8 mouse cellular contexts compared by ENCODE assay signal in genomic region chr2:152925189-152925872, GRCm38 (mm10). TPM values are rescaled to one million over a fixed set of nuclear protein-coding genes. Genes with fewer than 3 reads are reported as not detected.
DNase-seq lines count a peak whose midpoint lies in the region; ATAC-seq lines count a peak whose summit lies in the region.

No protein-coding gene starts in this region.

- H3K4me3 ChIP-seq in heart, embryonic 15.5 days, result no peak overlapping the region
- peak overlapping the region; percentile 15; the same call in 1 of the 2 replicates for H3K4me3 ChIP-seq in limb, embryonic 10.5 days
- H3K4me3 ChIP-seq in forebrain, embryonic 11.5 days (ENCODE audit: low read depth, low read length), result no peak overlapping the region

- H3K4me2 ChIP-seq in heart, embryonic 15.5 days, result no peak overlapping the region
- H3K4me2 ChIP-seq in forebrain, embryonic 11.5 days (ENCODE audit: low read depth, low read length, severe bottlenecking), result no peak overlapping the region

- H3K9me3 ChIP-seq in heart, embryonic 15.5 days (replicated peaks), result no peaks in the 10 kb centered on the region
- no peaks in the 10 kb centered on the region for H3K9me3 ChIP-seq in limb, embryonic 10.5 days (replicated peaks)
- H3K9me3 ChIP-seq in forebrain, embryonic 11.5 days (ENCODE audit: control insufficient read depth, low read length), result no peaks in the 10 kb centered on the region

- WGBS in heart, embryonic 15.5 days, result 43% methylated on average over 11 of the region's 11 CpGs
- WGBS in limb, embryonic 10.5 days, result 31% methylated on average over 11 of the region's 11 CpGs
- WGBS in forebrain, embryonic 11.5 days, result 69% methylated on average over 11 of the region's 11 CpGs

- H3K4me1 ChIP-seq in heart, embryonic 15.5 days (replicated peaks), result peaks cover 56% of the 10 kb centered on the region
- H3K4me1 ChIP-seq in limb, embryonic 10.5 days, result peaks cover 83% of the 10 kb centered on the region
- 0 out of 2 replicates have a peak, but pooled peaks cover 2% of the 10 kb centered on the region for H3K4me1 ChIP-seq in forebrain, embryonic 11.5 days (replicated peaks; ENCODE audit: control insufficient read depth, insufficient read depth, low read length)

- no peak overlapping the region for H3K9ac ChIP-seq in heart, embryonic 15.5 days
- no peak overlapping the region for H3K9ac ChIP-seq in forebrain, embryonic 11.5 days (ENCODE audit: low read length)

- no peaks in the 10 kb centered on the region for H3K36me3 ChIP-seq in heart, embryonic 15.5 days
- no peaks in the 10 kb centered on the region for H3K36me3 ChIP-seq in limb, embryonic 10.5 days
- H3K36me3 ChIP-seq in forebrain, embryonic 11.5 days (ENCODE audit: control insufficient read depth, insufficient read depth, low read length), result no peaks in the 10 kb centered on the region

- peak; percentile 90 for DNase-seq in adipocyte (ENCODE audit: low spot score)
- DNase-seq in embryo, embryonic 9.5 days (ENCODE audit: extremely low spot score), result peak; percentile 77
- DNase-seq in limb, embryonic 10.5 days (ENCODE audit: low spot score), result peak; percentile 92
- DNase-seq in right cerebral cortex, adult 2 months (ENCODE audit: low spot score in 2 of 2), result no peak
- DNase-seq in urinary bladder, postnatal 10 days (ENCODE audit: low spot score), result no peak
- no peak for DNase-seq in forebrain, embryonic 11.5 days (ENCODE audit: low spot score)

- no peaks in the 10 kb centered on the region; the same call in 1 of the 2 replicates for H3K27me3 ChIP-seq in heart, embryonic 15.5 days
- no peaks in the 10 kb centered on the region for H3K27me3 ChIP-seq in limb, embryonic 10.5 days (ENCODE audit: low read depth, poor library complexity, severe bottlenecking)
- no peaks in the 10 kb centered on the region for H3K27me3 ChIP-seq in forebrain, embryonic 11.5 days (ENCODE audit: control insufficient read depth, insufficient read depth, low read length)

- H3K27ac ChIP-seq in heart, embryonic 15.5 days, result peak overlapping the region; percentile 82
- peak overlapping the region; percentile 94 for H3K27ac ChIP-seq in limb, embryonic 10.5 days
- H3K27ac ChIP-seq in forebrain, embryonic 11.5 days (ENCODE audit: low read depth, low read length), result no peak overlapping the region

- peak; percentile 68 for ATAC-seq in heart, embryonic 15.5 days (replicated peaks; ENCODE audit: insufficient number of reproducible peaks, insufficient read depth, low FRiP score, low read depth)
- ATAC-seq in monocyte, adult 5-6 weeks (replicated peaks; ENCODE audit: insufficient number of reproducible peaks, low FRiP score, low TSS enrichment, poor library complexity, severe bottlenecking), result 0 out of 2 replicates have a peak, but pooled peaks have one; percentile 33
- ATAC-seq in forebrain, embryonic 11.5 days (replicated peaks; ENCODE audit: low FRiP score), result no peak

RNA-seq across cellular contexts. Expression of gene Foxs1, which starts 7.7 kb away (rescaled TPM):
- 6.6 and 8.3 TPM in 2 replicates for polyA plus RNA-seq in heart, embryonic 15.5 days (2015; fragmentation: Nextera tagmentation; extraction: Ambion mirVana)
- polyA plus RNA-seq in limb, embryonic 10.5 days (2016; fragmentation: Nextera tagmentation; extraction: Ambion mirVana), result 0.26 and 0.64 TPM in 2 replicates
- total RNA-seq in monocyte, adult 5-6 weeks (2017), result not detected in 3 replicates
- 1.4 and 2.3 TPM in 2 replicates for polyA plus RNA-seq in forebrain, embryonic 11.5 days (2014; fragmentation: Nextera tagmentation; extraction: Ambion mirVana)

RNA-seq across cellular contexts. Expression of gene Mylk2, which starts 14.2 kb away (rescaled TPM):
- 0.11 and 0.15 TPM in 2 replicates for polyA plus RNA-seq in heart, embryonic 15.5 days (2015; fragmentation: Nextera tagmentation; extraction: Ambion mirVana)
- not detected in 2 replicates for polyA plus RNA-seq in limb, embryonic 10.5 days (2016; fragmentation: Nextera tagmentation; extraction: Ambion mirVana)
- not detected in 3 replicates for total RNA-seq in monocyte, adult 5-6 weeks (2017)
- polyA plus RNA-seq in forebrain, embryonic 11.5 days (2014; fragmentation: Nextera tagmentation; extraction: Ambion mirVana), result not detected in 2 replicates

RNA-seq across cellular contexts. Expression of gene Dusp15, which starts 26.2 kb away (rescaled TPM):
- 0.09 and 0.28 TPM in 2 replicates for polyA plus RNA-seq in heart, embryonic 15.5 days (2015; fragmentation: Nextera tagmentation; extraction: Ambion mirVana)
- polyA plus RNA-seq in limb, embryonic 10.5 days (2016; fragmentation: Nextera tagmentation; extraction: Ambion mirVana), result 0.58 and 0.68 TPM in 2 replicates
- total RNA-seq in monocyte, adult 5-6 weeks (2017), result not detected in 3 replicates
- 0.80 and 0.99 TPM in 2 replicates for polyA plus RNA-seq in forebrain, embryonic 11.5 days (2014; fragmentation: Nextera tagmentation; extraction: Ambion mirVana)

RNA-seq across cellular contexts. Expression of gene Ttll9, which starts 37.0 kb away (rescaled TPM):
- polyA plus RNA-seq in heart, embryonic 15.5 days (2015; fragmentation: Nextera tagmentation; extraction: Ambion mirVana), result 0.26 and 0.63 TPM in 2 replicates
- polyA plus RNA-seq in limb, embryonic 10.5 days (2016; fragmentation: Nextera tagmentation; extraction: Ambion mirVana), result 0.53 and 1.7 TPM in 2 replicates
- not detected in 3 replicates for total RNA-seq in monocyte, adult 5-6 weeks (2017)
- polyA plus RNA-seq in forebrain, embryonic 11.5 days (2014; fragmentation: Nextera tagmentation; extraction: Ambion mirVana), result 1.5 and 1.6 TPM in 2 replicates

Comparison
In these comparisons a context has a peak if more than half of its experiments do, and no peak if none do; other contexts are left out.
1. DNase-seq: peak in adipocyte (single experiment), embryo, embryonic 9.5 days (single experiment) and limb, embryonic 10.5 days (single experiment); none in right cerebral cortex, adult 2 months (0 of 2), urinary bladder, postnatal 10 days (single experiment) and forebrain, embryonic 11.5 days (single experiment).